Mouse (Mus musculus) megakaryocyte, embryonic 14.5 days (primary cell): ENCODE measurements around the gene March6.

Source experiments
- FLI1 ChIP-seq: IDR thresholded peaks from 2 replicates; pipeline ENCODE4 v1.6.1; 2012; ENCODE audit warnings: low read length, inconsistent platforms, mixed read lengths
- GATA1 ChIP-seq: IDR thresholded peaks from 3 replicates; pipeline ENCODE4 v1.6.1; 2012; ENCODE audit warnings: mixed read lengths, low read length, inconsistent platforms, borderline replicate concordance

GRCm38 (mm10) chr15:31573692-31574091 lies 42.8 kb upstream of the March6 start:
- TF ChIP-seq GATA1 (no peak), FLI1 (no peak)
